Mouse (Mus musculus): Measurements from ENCODE around the gene Cmip. TPM values are rescaled to one million over a fixed set of nuclear protein-coding genes. Genes with fewer than 3 reads are reported as not detected.

Gene Cmip
- polyA plus RNA-seq, 1 experiment from 2014 or later = 11.5 TPM

GRCm38 (mm10) chr8:117297913-117298518 is 41.2 kb downstream of the Cmip start:
- Histone ChIP-seq H3K4me2 (peak overlapping the region; percentile 71), H3K27ac (replicated peaks) (peak overlapping the region; percentile 96), H3K36me3 (replicated peaks) (no peaks in the 10 kb centered on the region), H3K4me1 (replicated peaks) (peaks cover 95% of the 10 kb centered on the region), H3K9me3 (replicated peaks) (no peaks in the 10 kb centered on the region), H3K27me3 (no peaks in the 10 kb centered on the region), H3K9ac (peak overlapping the region; percentile 50), H3K4me3 (replicated peaks) (peak overlapping the region; percentile 28)
- WGBS (ENCODE audit: insufficient replicate concordance) = 11% methylated on average over 12 of the region's 12 CpGs
- ATAC-seq (ENCODE audit: insufficient read depth) = peak; percentile 98

DNA sequence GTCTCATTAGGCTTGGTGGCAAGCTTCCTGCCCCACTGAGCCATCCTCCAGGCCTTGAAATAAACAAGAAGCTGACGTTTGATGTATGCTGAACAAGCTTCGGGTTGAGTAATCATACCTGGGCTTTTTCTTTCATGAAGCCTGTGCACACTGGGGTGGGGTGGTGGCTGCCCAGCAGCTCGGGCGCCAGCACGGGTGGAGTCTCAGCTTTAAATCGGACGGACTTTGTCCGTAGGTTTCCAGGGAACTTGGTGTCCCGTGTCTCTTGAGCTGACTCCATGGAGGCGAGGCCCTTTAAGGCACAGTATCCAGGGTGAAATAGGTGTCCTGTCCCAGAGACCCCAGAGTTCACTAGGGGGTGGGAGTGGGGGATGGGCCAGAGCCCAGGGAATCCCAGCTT is 42.3 kb downstream of the Cmip start:
- H3K36me3 ChIP-seq (replicated peaks) = no peaks in the 10 kb centered on the region
- H3K4me2 ChIP-seq = peak overlapping the region; percentile 21; the same call in 1 of the 2 replicates
- peak overlapping the region; percentile 96 for H3K27ac ChIP-seq (replicated peaks)
- WGBS (ENCODE audit: insufficient replicate concordance) = 63% methylated on average over 10 of the region's 10 CpGs
- no peaks in the 10 kb centered on the region for H3K9me3 ChIP-seq (replicated peaks)
- H3K4me1 ChIP-seq (replicated peaks) = peaks cover 96% of the 10 kb centered on the region
- no peak for ATAC-seq (ENCODE audit: insufficient read depth)
- no peak overlapping the region for H3K9ac ChIP-seq
- no peaks in the 10 kb centered on the region for H3K27me3 ChIP-seq
- H3K4me3 ChIP-seq (replicated peaks) = no peak overlapping the region

GRCm38 (mm10) chr8:117300188-117300587 is 43.3 kb downstream of the Cmip start:
- Histone ChIP-seq H3K9ac (no peak overlapping the region), H3K4me1 (replicated peaks) (peaks cover 96% of the 10 kb centered on the region), H3K27ac (replicated peaks) (peak overlapping the region; percentile 96; the same call in 1 of the 2 replicates), H3K4me2 (no peak overlapping the region), H3K36me3 (replicated peaks) (no peaks in the 10 kb centered on the region), H3K4me3 (replicated peaks) (no peak overlapping the region), H3K27me3 (no peaks in the 10 kb centered on the region), H3K9me3 (replicated peaks) (no peaks in the 10 kb centered on the region)
- no peak for ATAC-seq (ENCODE audit: insufficient read depth)
- WGBS (ENCODE audit: insufficient replicate concordance) = 74% methylated on average over 7 of the region's 7 CpGs

- no peaks in the 10 kb centered on the region for H3K36me3 ChIP-seq (replicated peaks)
- H3K9ac ChIP-seq = no peak overlapping the region
- no peak for ATAC-seq (ENCODE audit: insufficient read depth)
- peak overlapping the region; percentile 48; the same call in 1 of the 2 replicates for H3K27ac ChIP-seq (replicated peaks)
- 90% methylated on average over 12 of the region's 12 CpGs for WGBS (ENCODE audit: insufficient replicate concordance)
- H3K4me1 ChIP-seq (replicated peaks) = peaks cover 94% of the 10 kb centered on the region
- H3K27me3 ChIP-seq = no peaks in the 10 kb centered on the region
- H3K4me2 ChIP-seq = 0 out of 2 replicates have a peak overlapping the region, but pooled peaks have one; percentile 10
- no peak overlapping the region for H3K4me3 ChIP-seq (replicated peaks)
- H3K9me3 ChIP-seq (replicated peaks) = no peaks in the 10 kb centered on the region
Measured at GRCm38 (mm10) chr8:117301457-117302041, 44.7 kb downstream of the Cmip start.

DNA sequence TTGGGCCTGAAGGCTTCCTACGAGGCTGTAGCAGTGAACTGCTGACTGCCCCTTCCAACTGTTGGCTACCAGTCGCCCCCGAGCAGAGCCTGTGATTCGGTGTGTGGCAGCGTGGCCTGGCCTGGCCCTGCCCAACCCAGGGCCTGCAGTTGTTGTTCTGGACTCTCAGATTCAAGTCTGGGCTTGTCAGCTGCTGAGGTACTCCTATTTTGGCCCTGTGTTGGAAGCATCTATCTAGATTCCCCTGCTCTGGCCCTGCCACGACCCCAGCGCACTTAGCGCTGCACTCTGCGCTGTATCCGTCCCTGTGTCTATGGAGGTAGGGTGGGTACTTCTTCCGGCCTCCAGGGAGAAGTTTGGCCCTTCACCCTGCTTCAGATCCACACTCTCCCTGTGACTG is 45.2 kb downstream of the Cmip start:
- Histone ChIP-seq H3K4me3 (replicated peaks) (no peak overlapping the region), H3K4me2 (no peak overlapping the region), H3K4me1 (replicated peaks) (peaks cover 95% of the 10 kb centered on the region), H3K27me3 (no peaks in the 10 kb centered on the region), H3K27ac (replicated peaks) (peak overlapping the region; percentile 48; the same call in 1 of the 2 replicates), H3K9ac (no peak overlapping the region), H3K9me3 (replicated peaks) (no peaks in the 10 kb centered on the region), H3K36me3 (replicated peaks) (no peaks in the 10 kb centered on the region)
- no peak for ATAC-seq (ENCODE audit: insufficient read depth)
- 73% methylated on average over 11 of the region's 11 CpGs for WGBS (ENCODE audit: insufficient replicate concordance)

GRCm38 (mm10) chr8:117303666-117304065 is 46.8 kb downstream of the Cmip start:
- no peaks in the 10 kb centered on the region for H3K27me3 ChIP-seq
- H3K9ac ChIP-seq = no peak overlapping the region
- H3K27ac ChIP-seq (replicated peaks) = peak overlapping the region; percentile 55; the same call in 1 of the 2 replicates
- peaks cover 94% of the 10 kb centered on the region for H3K4me1 ChIP-seq (replicated peaks)
- no peak for ATAC-seq (ENCODE audit: insufficient read depth)
- no peak overlapping the region for H3K4me2 ChIP-seq
- H3K36me3 ChIP-seq (replicated peaks) = no peaks in the 10 kb centered on the region
- no peaks in the 10 kb centered on the region for H3K9me3 ChIP-seq (replicated peaks)
- no peak overlapping the region for H3K4me3 ChIP-seq (replicated peaks)
- 53% methylated on average over 9 of the region's 9 CpGs for WGBS (ENCODE audit: insufficient replicate concordance)

GRCm38 (mm10) chr8:117305405-117305804 is 48.5 kb downstream of the Cmip start:
- Histone ChIP-seq H3K9ac (no peak overlapping the region), H3K9me3 (replicated peaks) (no peaks in the 10 kb centered on the region), H3K4me1 (replicated peaks) (peaks cover 89% of the 10 kb centered on the region), H3K4me2 (no peak overlapping the region), H3K4me3 (replicated peaks) (no peak overlapping the region), H3K36me3 (replicated peaks) (no peaks in the 10 kb centered on the region), H3K27ac (replicated peaks) (no peak overlapping the region), H3K27me3 (no peaks in the 10 kb centered on the region)
- ATAC-seq (ENCODE audit: insufficient read depth) = no peak
- 25% methylated on average over 5 of the region's 5 CpGs for WGBS (ENCODE audit: insufficient replicate concordance)

GRCm38 (mm10) chr8:117306756-117307155 is 49.9 kb downstream of the Cmip start:
- H3K4me1 ChIP-seq (replicated peaks) = peaks cover 77% of the 10 kb centered on the region
- H3K27ac ChIP-seq (replicated peaks) = no peak overlapping the region
- WGBS (ENCODE audit: insufficient replicate concordance) = 87% methylated on average over 7 of the region's 7 CpGs
- ATAC-seq (ENCODE audit: insufficient read depth) = no peak
- H3K4me3 ChIP-seq (replicated peaks) = no peak overlapping the region
- no peak overlapping the region for H3K4me2 ChIP-seq
- no peak overlapping the region for H3K9ac ChIP-seq
- H3K36me3 ChIP-seq (replicated peaks) = peaks cover 7% of the 10 kb centered on the region; the same call in 1 of the 2 replicates
- no peaks in the 10 kb centered on the region for H3K9me3 ChIP-seq (replicated peaks)
- H3K27me3 ChIP-seq = no peaks in the 10 kb centered on the region

GRCm38 (mm10) chr8:117307221-117307620 is 50.4 kb downstream of the Cmip start:
- Histone ChIP-seq H3K27ac (replicated peaks) (no peak overlapping the region), H3K9me3 (replicated peaks) (no peaks in the 10 kb centered on the region), H3K4me2 (no peak overlapping the region), H3K27me3 (no peaks in the 10 kb centered on the region), H3K4me3 (replicated peaks) (no peak overlapping the region), H3K36me3 (replicated peaks) (peaks cover 7% of the 10 kb centered on the region; the same call in 1 of the 2 replicates), H3K9ac (no peak overlapping the region), H3K4me1 (replicated peaks) (peaks cover 72% of the 10 kb centered on the region)
- 70% methylated on average over 8 of the region's 8 CpGs for WGBS (ENCODE audit: insufficient replicate concordance)
- no peak for ATAC-seq (ENCODE audit: insufficient read depth)

DNA sequence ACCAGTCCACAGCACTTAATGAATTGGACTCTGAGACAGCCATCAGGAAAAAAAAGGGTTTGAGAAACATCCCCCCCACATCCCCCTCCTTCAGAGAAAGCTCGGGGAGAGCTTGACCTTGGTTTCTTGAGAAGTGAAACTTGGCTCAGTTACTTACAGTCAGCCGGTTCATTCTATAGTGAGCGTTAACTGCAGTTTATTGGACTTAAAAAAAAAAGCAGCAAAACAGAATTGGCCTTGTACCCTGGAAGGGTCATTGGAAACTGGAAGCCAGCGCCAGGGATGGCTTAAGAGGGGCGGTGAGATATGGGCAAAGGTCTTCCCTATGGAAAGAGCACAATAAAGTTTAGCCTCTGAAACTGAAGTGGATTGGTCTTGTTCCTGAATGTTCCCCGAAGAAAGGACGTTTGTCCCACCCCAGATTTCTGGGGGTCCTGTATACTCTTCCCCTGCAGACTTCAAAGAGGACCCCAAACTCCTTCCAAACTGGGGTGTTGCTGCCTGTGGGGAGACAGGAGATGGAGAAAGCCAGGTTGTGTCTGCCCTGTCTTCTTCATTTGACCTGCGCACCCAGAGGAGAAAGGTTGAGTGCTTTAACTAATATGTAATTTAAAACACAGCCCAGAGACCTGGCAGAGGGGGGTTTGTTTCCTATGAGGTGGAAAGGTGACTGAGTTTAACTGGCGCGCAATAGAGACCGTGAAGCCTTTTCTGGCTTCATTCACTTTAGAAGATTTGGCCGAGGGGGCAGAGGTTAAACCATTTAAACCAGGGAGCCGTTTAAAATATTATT is 51.6 kb downstream of the Cmip start:
- Histone ChIP-seq H3K4me2 (peak overlapping the region; percentile 23; the same call in 1 of the 2 replicates), H3K27ac (replicated peaks) (peak overlapping the region; percentile 5; the same call in 1 of the 2 replicates), H3K36me3 (replicated peaks) (peaks cover 7% of the 10 kb centered on the region; the same call in 1 of the 2 replicates), H3K9ac (no peak overlapping the region), H3K4me3 (replicated peaks) (no peak overlapping the region), H3K27me3 (no peaks in the 10 kb centered on the region), H3K9me3 (replicated peaks) (no peaks in the 10 kb centered on the region), H3K4me1 (replicated peaks) (peaks cover 62% of the 10 kb centered on the region)
- no peak for ATAC-seq (ENCODE audit: insufficient read depth)
- 74% methylated on average over 13 of the region's 13 CpGs for WGBS (ENCODE audit: insufficient replicate concordance)

DNA sequence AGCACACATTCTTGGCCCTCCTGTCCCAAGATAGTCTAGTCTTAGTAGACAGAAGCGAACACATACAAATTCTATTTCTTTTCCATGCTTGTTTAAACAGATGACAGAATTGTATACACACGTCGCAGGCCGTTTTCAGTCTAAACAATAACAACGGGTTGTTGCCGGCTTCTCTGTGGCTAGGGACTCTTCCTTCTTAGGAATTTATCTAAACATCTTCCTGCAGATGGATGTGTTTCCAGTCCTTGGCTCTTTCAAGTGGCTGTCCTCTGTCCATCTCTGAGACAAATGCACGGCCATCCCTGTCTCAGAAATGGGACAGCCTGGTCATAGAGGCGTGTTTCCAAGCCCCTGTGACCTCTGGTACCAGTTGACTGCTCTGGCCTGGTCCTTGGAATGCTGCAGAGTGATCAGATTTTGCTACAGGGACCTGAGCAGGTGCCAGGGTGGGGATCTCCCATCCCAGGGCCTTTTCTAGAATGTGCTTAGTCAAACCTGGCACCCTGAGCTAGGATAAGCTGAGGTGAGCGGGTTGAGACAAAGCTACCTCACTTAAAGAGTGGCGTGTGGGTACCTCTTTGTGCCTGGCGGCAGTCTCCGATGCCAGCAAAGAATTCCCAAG is 52.9 kb downstream of the Cmip start:
- H3K36me3 ChIP-seq (replicated peaks) = peaks cover 7% of the 10 kb centered on the region; the same call in 1 of the 2 replicates
- H3K9me3 ChIP-seq (replicated peaks) = no peaks in the 10 kb centered on the region
- no peaks in the 10 kb centered on the region for H3K27me3 ChIP-seq
- no peak for ATAC-seq (ENCODE audit: insufficient read depth)
- no peak overlapping the region for H3K9ac ChIP-seq
- H3K4me3 ChIP-seq (replicated peaks) = no peak overlapping the region
- H3K4me1 ChIP-seq (replicated peaks) = peaks cover 59% of the 10 kb centered on the region
- WGBS (ENCODE audit: insufficient replicate concordance) = 83% methylated on average over 12 of the region's 12 CpGs
- H3K4me2 ChIP-seq = no peak overlapping the region
- H3K27ac ChIP-seq (replicated peaks) = no peak overlapping the region
